Mouse (Mus musculus) heart, postnatal 0 days (tissue): ENCODE measurements around the gene Kcnq1.

Source experiments
- CTCF ChIP-seq: IDR thresholded peaks from 2 replicates; pipeline ENCODE4 v1.5.1; 2016; ENCODE audit warnings: antibody characterized with exemption, control low read depth, low read depth
- EP300 ChIP-seq: IDR thresholded peaks from 2 replicates; pipeline ENCODE4 v1.6.1; 2016; ENCODE audit warnings: antibody characterized with exemption, low read depth

- no peak for TF ChIP-seq CTCF
- TF ChIP-seq EP300, result no peak
Observed at GRCm38 (mm10) chr7:143302156-143302555, 196.0 kb downstream of the Kcnq1 start.
